Mouse (Mus musculus): Measurements from ENCODE around the gene Guca1b. TPM values are rescaled to one million over a fixed set of nuclear protein-coding genes. Genes with fewer than 3 reads are reported as not detected.

Gene Guca1b
- polyA plus RNA-seq, 1 experiment from 2014 or later, result 0.36 TPM

DNA sequence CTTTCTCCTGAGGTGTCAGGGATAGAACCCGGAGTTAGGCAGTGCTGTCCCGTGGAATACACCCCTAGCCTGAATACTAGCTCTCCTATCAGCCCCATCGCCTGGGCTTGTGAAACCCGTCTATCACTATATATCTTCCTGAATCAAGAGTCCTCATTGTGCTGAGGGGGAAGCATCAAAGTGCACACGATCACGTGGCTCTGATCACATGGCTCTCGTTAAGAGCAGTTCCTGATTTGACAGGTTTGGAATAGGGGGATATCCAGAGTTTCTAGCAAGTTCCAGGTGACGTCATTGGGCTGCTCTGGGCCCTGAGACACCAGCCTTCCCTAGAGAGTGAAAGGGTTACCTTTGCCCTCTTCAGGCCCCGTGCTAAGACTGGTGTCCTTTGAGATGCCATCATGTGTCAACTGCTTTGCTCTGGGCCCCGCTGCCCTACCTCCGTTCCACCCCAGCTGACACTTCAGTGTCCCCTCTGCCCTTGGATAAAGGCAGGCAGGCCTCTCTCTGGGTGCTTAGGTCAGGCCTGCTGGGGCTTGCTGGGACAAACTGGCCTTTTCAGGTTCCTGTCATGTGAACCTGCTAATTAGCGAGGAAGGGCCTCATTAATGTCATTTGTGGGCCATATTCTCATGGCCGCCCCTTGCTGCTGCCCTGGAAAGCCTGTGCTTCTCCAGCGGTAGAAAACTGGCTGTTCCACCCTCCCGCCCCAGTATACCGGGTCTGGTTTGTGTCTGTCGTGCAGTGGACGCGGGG is 56.3 kb downstream of the Guca1b start:
- WGBS, result 56% methylated on average over 19 of the region's 19 CpGs
- H3K9me3 ChIP-seq (replicated peaks), result no peaks in the 10 kb centered on the region
- H3K27me3 ChIP-seq, result peaks cover 45% of the 10 kb centered on the region
- peaks cover 19% of the 10 kb centered on the region for H3K4me1 ChIP-seq
- no peaks in the 10 kb centered on the region for H3K36me3 ChIP-seq (ENCODE audit: poor library complexity, severe bottlenecking)
- no peak overlapping the region for H3K4me3 ChIP-seq
- H3K9ac ChIP-seq, result no peak overlapping the region
- no peak overlapping the region for H3K4me2 ChIP-seq
- ATAC-seq, result no peak
- no peak overlapping the region for H3K27ac ChIP-seq

DNA sequence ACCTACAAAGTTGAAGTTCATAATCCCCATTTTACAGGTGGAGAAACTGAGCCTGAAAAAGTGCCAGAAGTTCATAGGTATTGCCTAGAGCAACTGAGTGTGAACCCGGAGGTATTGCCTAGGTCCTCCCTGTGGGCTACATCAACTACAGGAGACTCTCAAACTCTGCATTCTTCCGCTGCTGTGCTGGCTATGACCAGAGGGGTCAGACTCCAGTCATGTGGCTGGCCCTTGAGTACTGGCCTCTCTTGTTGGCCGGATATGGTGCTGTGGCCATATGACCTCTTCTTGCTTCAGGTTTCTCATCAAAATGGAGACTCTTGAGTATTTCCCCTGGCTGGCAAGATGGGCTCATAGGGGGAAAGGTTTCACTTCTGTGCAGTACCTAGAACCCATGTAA is 57.1 kb downstream of the Guca1b start:
- Histone ChIP-seq H3K4me2 (no peak overlapping the region), H3K4me3 (no peak overlapping the region), H3K36me3 (ENCODE audit: poor library complexity, severe bottlenecking) (no peaks in the 10 kb centered on the region), H3K4me1 (peaks cover 13% of the 10 kb centered on the region), H3K27me3 (peaks cover 37% of the 10 kb centered on the region), H3K9ac (no peak overlapping the region), H3K27ac (no peak overlapping the region), H3K9me3 (replicated peaks) (no peaks in the 10 kb centered on the region)
- no peak for ATAC-seq
- 83% methylated on average over 3 of the region's 3 CpGs for WGBS

Other genes with a start within 250 kb of the Guca1b start
- gene Mrps10, start 16.5 kb upstream of the Guca1b start, polyA plus RNA-seq (2015; fragmentation: Nextera tagmentation; extraction: Ambion mirVana), result 74.0 and 78.7 TPM in 2 replicates
- 0.26 and 0.28 TPM in 2 replicates for gene Guca1a, start 15.2 kb downstream of the Guca1b start, polyA plus RNA-seq (2015; fragmentation: Nextera tagmentation; extraction: Ambion mirVana)
- gene AI661453, start 51.2 kb downstream of the Guca1b start, polyA plus RNA-seq (2015; fragmentation: Nextera tagmentation; extraction: Ambion mirVana), result 0.13 and 0.16 TPM in 2 replicates
- gene 1700001C19Rik, start 52.0 kb downstream of the Guca1b start, polyA plus RNA-seq (2015; fragmentation: Nextera tagmentation; extraction: Ambion mirVana), result 0.28 and 0.42 TPM in 2 replicates
- gene Taf8, start 116.9 kb downstream of the Guca1b start, polyA plus RNA-seq (2015; fragmentation: Nextera tagmentation; extraction: Ambion mirVana), result 26.5 and 31.0 TPM in 2 replicates
- 67.6 and 75.8 TPM in 2 replicates for gene Ccnd3, start 119.7 kb downstream of the Guca1b start, polyA plus RNA-seq (2015; fragmentation: Nextera tagmentation; extraction: Ambion mirVana)
- 29.7 and 33.2 TPM in 2 replicates for gene Bysl, start 226.1 kb downstream of the Guca1b start, polyA plus RNA-seq (2015; fragmentation: Nextera tagmentation; extraction: Ambion mirVana)
- gene Med20, start 226.2 kb downstream of the Guca1b start, polyA plus RNA-seq (2015; fragmentation: Nextera tagmentation; extraction: Ambion mirVana), result 42.6 and 45.2 TPM in 2 replicates
- 1.7 and 3.0 TPM in 2 replicates for gene Gm20517, start 226.2 kb downstream of the Guca1b start, polyA plus RNA-seq (2015; fragmentation: Nextera tagmentation; extraction: Ambion mirVana)
- gene Usp49, start 245.3 kb downstream of the Guca1b start, polyA plus RNA-seq (2015; fragmentation: Nextera tagmentation; extraction: Ambion mirVana), result 10.2 and 11.2 TPM in 2 replicates

Measured in forebrain, embryonic 13.5 days (tissue).